Mouse (Mus musculus): ENCODE measurements around the gene Frem1. TPM values are rescaled to one million over a fixed set of nuclear protein-coding genes. Genes with fewer than 3 reads are reported as not detected.

Gene Frem1
- polyA plus RNA-seq, 1 experiment: 0.19 TPM

DNA sequence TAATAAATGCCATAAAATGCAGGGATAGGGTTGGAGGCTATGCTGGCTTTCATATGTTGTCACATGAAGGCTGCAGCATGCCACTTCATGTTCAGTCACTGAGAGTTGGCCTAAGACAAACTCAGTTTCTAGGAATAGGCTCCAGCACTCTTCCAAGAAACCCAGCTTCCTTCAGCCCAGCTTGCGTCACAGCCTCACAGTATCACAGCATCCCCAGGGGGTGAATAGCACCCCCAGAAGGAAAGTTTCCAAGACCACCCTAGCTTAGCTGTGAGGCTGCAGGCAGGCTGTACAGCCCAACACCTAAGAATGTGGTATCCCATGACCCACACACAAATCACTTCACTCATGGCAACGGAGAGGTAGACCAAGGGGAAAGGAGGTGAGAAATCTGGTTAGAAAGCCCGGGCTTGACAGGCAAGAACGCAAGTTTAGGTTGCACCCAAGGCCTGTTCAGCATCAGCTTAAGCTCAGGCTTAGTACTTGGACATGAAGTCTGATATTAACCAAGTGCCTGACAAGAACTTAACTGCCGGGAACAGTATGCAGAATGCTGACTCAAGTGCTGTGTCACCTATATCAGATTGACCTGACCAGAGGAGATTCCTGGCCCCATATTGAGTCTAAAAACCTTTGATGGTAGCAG, 1.9 kb downstream of the Frem1 start:
- H3K4me3 ChIP-seq (ENCODE audit: control insufficient read depth, insufficient read depth, low read length): no peak overlapping the region
- no peak overlapping the region for H3K27ac ChIP-seq (ENCODE audit: control insufficient read depth, insufficient read depth, low read length)
- H3K36me3 ChIP-seq (ENCODE audit: control insufficient read depth, insufficient read depth, low read length): no peaks in the 10 kb centered on the region
- H3K27me3 ChIP-seq (ENCODE audit: control insufficient read depth, insufficient read depth, low read length): no peaks in the 10 kb centered on the region
- 96% methylated on average over 5 of the region's 5 CpGs for WGBS
- no peak for DNase-seq
- no peak for TF ChIP-seq CTCF (IDR thresholded peaks at IDR 0.05; ENCODE audit: borderline replicate concordance, control insufficient read depth, extremely low read depth, insufficient read depth, low read length, poor library complexity)
- TF ChIP-seq POLR2A (IDR thresholded peaks at IDR 0.05; ENCODE audit: control insufficient read depth, extremely low read depth, insufficient read depth, low read length, poor library complexity): no peak
- no peaks in the 10 kb centered on the region for H3K4me1 ChIP-seq (replicated peaks; ENCODE audit: control insufficient read depth, insufficient read depth, low read length)

GRCm38 (mm10) chr4:83049288-83049687, 2.9 kb downstream of the Frem1 start:
- H3K4me1 ChIP-seq (replicated peaks; ENCODE audit: control insufficient read depth, insufficient read depth, low read length): no peaks in the 10 kb centered on the region
- H3K4me3 ChIP-seq (ENCODE audit: control insufficient read depth, insufficient read depth, low read length): no peak overlapping the region
- 89% methylated on average over 3 of the region's 3 CpGs for WGBS
- H3K36me3 ChIP-seq (ENCODE audit: control insufficient read depth, insufficient read depth, low read length): no peaks in the 10 kb centered on the region
- H3K27me3 ChIP-seq (ENCODE audit: control insufficient read depth, insufficient read depth, low read length): no peaks in the 10 kb centered on the region
- DNase-seq: no peak
- H3K27ac ChIP-seq (ENCODE audit: control insufficient read depth, insufficient read depth, low read length): no peak overlapping the region
- TF ChIP-seq CTCF (IDR thresholded peaks at IDR 0.05; ENCODE audit: borderline replicate concordance, control insufficient read depth, extremely low read depth, insufficient read depth, low read length, poor library complexity) (no peak), POLR2A (IDR thresholded peaks at IDR 0.05; ENCODE audit: control insufficient read depth, extremely low read depth, insufficient read depth, low read length, poor library complexity) (no peak)

DNA sequence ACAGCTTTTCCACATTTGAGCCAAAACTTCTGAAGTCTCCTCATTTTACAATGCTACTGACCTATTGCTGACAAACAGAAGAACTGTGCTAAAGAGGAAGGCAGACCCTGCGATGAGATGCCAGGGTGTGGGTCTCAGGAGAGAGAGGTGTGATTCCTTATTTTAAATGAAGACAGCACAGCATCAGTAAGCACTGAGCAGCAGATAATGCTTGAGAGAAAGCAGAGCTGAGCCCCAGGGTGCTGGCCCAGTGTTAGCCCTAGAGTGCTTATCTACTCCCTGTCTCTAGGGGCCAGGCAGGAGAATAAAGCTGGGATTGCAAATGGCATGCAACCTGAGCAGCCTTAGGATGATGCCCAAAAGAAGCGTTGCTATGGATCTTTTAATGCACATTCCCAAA, 3.6 kb downstream of the Frem1 start:
- no peaks in the 10 kb centered on the region for H3K36me3 ChIP-seq (ENCODE audit: control insufficient read depth, insufficient read depth, low read length)
- H3K27ac ChIP-seq (ENCODE audit: control insufficient read depth, insufficient read depth, low read length): no peak overlapping the region
- DNase-seq: no peak
- no peak overlapping the region for H3K4me3 ChIP-seq (ENCODE audit: control insufficient read depth, insufficient read depth, low read length)
- no peaks in the 10 kb centered on the region for H3K27me3 ChIP-seq (ENCODE audit: control insufficient read depth, insufficient read depth, low read length)
- no peaks in the 10 kb centered on the region for H3K4me1 ChIP-seq (replicated peaks; ENCODE audit: control insufficient read depth, insufficient read depth, low read length)
- 76% methylated on average over 2 of the region's 2 CpGs for WGBS
- TF ChIP-seq CTCF (IDR thresholded peaks at IDR 0.05; ENCODE audit: borderline replicate concordance, control insufficient read depth, extremely low read depth, insufficient read depth, low read length, poor library complexity) (no peak), POLR2A (IDR thresholded peaks at IDR 0.05; ENCODE audit: control insufficient read depth, extremely low read depth, insufficient read depth, low read length, poor library complexity) (no peak)

DNA sequence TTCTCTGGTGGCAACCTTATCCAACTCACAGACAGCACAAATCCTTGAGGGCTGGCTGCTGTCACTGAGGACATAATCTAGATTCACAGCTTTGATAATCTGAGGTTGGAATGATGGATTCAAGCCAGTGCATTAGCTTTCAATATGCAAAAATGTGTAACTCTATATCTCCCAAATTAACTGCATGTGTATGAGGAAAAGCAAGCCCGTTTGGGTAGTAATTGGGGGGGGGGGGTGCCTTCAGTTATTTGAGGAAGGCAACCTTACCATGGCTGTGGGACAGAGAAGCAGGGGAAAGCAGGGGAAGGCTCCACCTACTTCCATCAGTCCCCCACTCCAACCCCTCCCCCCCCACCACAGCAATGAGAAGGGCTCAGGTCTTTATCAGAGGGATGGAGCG, 5.3 kb downstream of the Frem1 start:
- Histone ChIP-seq H3K27ac (ENCODE audit: control insufficient read depth, insufficient read depth, low read length) (no peak overlapping the region), H3K4me3 (ENCODE audit: control insufficient read depth, insufficient read depth, low read length) (no peak overlapping the region), H3K4me1 (replicated peaks; ENCODE audit: control insufficient read depth, insufficient read depth, low read length) (no peaks in the 10 kb centered on the region), H3K27me3 (ENCODE audit: control insufficient read depth, insufficient read depth, low read length) (no peaks in the 10 kb centered on the region), H3K36me3 (ENCODE audit: control insufficient read depth, insufficient read depth, low read length) (no peaks in the 10 kb centered on the region)
- TF ChIP-seq POLR2A (IDR thresholded peaks at IDR 0.05; ENCODE audit: control insufficient read depth, extremely low read depth, insufficient read depth, low read length, poor library complexity): no peak
- no peak for TF ChIP-seq CTCF (IDR thresholded peaks at IDR 0.05; ENCODE audit: borderline replicate concordance, control insufficient read depth, extremely low read depth, insufficient read depth, low read length, poor library complexity)
- DNase-seq: no peak
- WGBS: 82% methylated on average over 2 of the region's 2 CpGs

DNA sequence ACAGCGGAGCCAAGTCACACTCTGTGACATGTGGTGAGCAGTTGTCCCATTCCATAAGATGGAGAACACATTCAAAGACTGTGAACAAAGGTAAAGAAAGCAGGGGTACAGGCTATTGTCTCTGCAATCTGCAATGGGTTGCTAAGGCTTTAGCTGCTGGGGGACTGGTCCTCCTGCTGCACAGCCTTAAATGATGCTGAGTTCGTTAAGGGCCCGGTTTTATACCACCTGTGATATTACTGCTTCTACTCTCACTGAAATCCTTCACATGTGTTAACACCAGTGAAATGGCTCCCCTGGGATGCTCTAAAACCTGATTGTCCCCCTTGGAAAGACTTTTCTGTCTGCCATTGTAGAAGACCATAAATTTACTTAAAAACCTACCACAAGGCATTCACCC, 6.1 kb downstream of the Frem1 start:
- H3K4me1 ChIP-seq (replicated peaks; ENCODE audit: control insufficient read depth, insufficient read depth, low read length): no peaks in the 10 kb centered on the region

DNA sequence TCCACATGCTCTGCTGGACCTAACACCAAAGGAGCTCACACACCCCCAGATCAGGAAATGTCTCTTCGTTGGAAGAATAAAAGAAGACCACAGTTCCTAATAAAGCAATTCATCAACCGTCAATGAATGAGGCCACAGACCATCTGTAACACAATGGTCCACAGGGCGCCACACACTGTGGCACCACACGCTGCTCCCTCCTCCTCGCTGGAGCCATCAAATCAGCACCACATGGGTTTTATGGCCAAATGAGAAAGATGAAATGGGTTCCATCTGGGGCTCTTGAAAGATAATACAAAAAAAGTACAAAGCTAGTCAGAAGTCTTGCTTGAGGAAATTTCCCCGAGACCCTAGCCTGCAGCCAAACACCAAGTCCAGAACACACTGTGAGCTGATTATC, 6.9 kb downstream of the Frem1 start:
- no peaks in the 10 kb centered on the region for H3K4me1 ChIP-seq (replicated peaks; ENCODE audit: control insufficient read depth, insufficient read depth, low read length)
- no peaks in the 10 kb centered on the region for H3K27me3 ChIP-seq (ENCODE audit: control insufficient read depth, insufficient read depth, low read length)
- DNase-seq: no peak
- H3K4me3 ChIP-seq (ENCODE audit: control insufficient read depth, insufficient read depth, low read length): no peak overlapping the region
- no peaks in the 10 kb centered on the region for H3K36me3 ChIP-seq (ENCODE audit: control insufficient read depth, insufficient read depth, low read length)
- 93% methylated on average over 6 of the region's 6 CpGs for WGBS
- no peak overlapping the region for H3K27ac ChIP-seq (ENCODE audit: control insufficient read depth, insufficient read depth, low read length)
- no peak for TF ChIP-seq CTCF (IDR thresholded peaks at IDR 0.05; ENCODE audit: borderline replicate concordance, control insufficient read depth, extremely low read depth, insufficient read depth, low read length, poor library complexity)
- no peak for TF ChIP-seq POLR2A (IDR thresholded peaks at IDR 0.05; ENCODE audit: control insufficient read depth, extremely low read depth, insufficient read depth, low read length, poor library complexity)

More for the DNA sequence above, 6.1 kb downstream of the Frem1 start:
- no peak overlapping the region for H3K4me3 ChIP-seq (ENCODE audit: control insufficient read depth, insufficient read depth, low read length)
- no peak for TF ChIP-seq POLR2A (IDR thresholded peaks at IDR 0.05; ENCODE audit: control insufficient read depth, extremely low read depth, insufficient read depth, low read length, poor library complexity)
- TF ChIP-seq CTCF (IDR thresholded peaks at IDR 0.05; ENCODE audit: borderline replicate concordance, control insufficient read depth, extremely low read depth, insufficient read depth, low read length, poor library complexity): no peak
- WGBS: over 99% methylated on average over 3 of the region's 3 CpGs
- H3K27ac ChIP-seq (ENCODE audit: control insufficient read depth, insufficient read depth, low read length): no peak overlapping the region
- no peak for DNase-seq
- H3K27me3 ChIP-seq (ENCODE audit: control insufficient read depth, insufficient read depth, low read length): no peaks in the 10 kb centered on the region
- no peaks in the 10 kb centered on the region for H3K36me3 ChIP-seq (ENCODE audit: control insufficient read depth, insufficient read depth, low read length)

GRCm38 (mm10) chr4:83040780-83041179, 11.4 kb downstream of the Frem1 start:
- H3K27ac ChIP-seq (ENCODE audit: control insufficient read depth, insufficient read depth, low read length): no peak overlapping the region
- no peak for DNase-seq
- no peak for TF ChIP-seq POLR2A (IDR thresholded peaks at IDR 0.05; ENCODE audit: control insufficient read depth, extremely low read depth, insufficient read depth, low read length, poor library complexity)
- no peak for TF ChIP-seq CTCF (IDR thresholded peaks at IDR 0.05; ENCODE audit: borderline replicate concordance, control insufficient read depth, extremely low read depth, insufficient read depth, low read length, poor library complexity)
- 92% methylated on average over 3 of the region's 3 CpGs for WGBS
- no peaks in the 10 kb centered on the region for H3K27me3 ChIP-seq (ENCODE audit: control insufficient read depth, insufficient read depth, low read length)
- no peaks in the 10 kb centered on the region for H3K36me3 ChIP-seq (ENCODE audit: control insufficient read depth, insufficient read depth, low read length)
- H3K4me1 ChIP-seq (replicated peaks; ENCODE audit: control insufficient read depth, insufficient read depth, low read length): no peaks in the 10 kb centered on the region
- H3K4me3 ChIP-seq (ENCODE audit: control insufficient read depth, insufficient read depth, low read length): no peak overlapping the region
